Mouse (Mus musculus) cortical plate, adult 2 months (tissue): ENCODE measurements around the gene Usp17le. TPM values are rescaled to one million over a fixed set of nuclear protein-coding genes. Genes with fewer than 3 reads are reported as not detected.
"Not testable (repeated sequence)": the region's sequence is repeated elsewhere in the genome, so short reads cannot be mapped to it uniquely, and the experiment has no call there.

ENCODE experiments used
- H3K27ac ChIP-seq: fragments of 200-500 bp; 2 replicates; pipeline ENCODE4 v1.5.1; 2012; ENCODE audit warnings: low read length, control low read depth, inconsistent platforms; ENCODE audit not compliant: insufficient read depth
- H3K4me1 ChIP-seq: fragments of 200-500 bp; 2 replicates; pipeline ENCODE4 v1.6.1; 2011; ENCODE audit warnings: low read length; ENCODE audit not compliant: control insufficient read depth, insufficient read depth
- H3K4me3 ChIP-seq: fragments of 200-500 bp; 2 replicates; pipeline ENCODE4 v1.5.1; 2011; ENCODE audit warnings: mild to moderate bottlenecking, low read length, control low read depth; ENCODE audit not compliant: insufficient read depth
- CTCF ChIP-seq: fragments of 200-500 bp; IDR thresholded peaks from 2 replicates; pipeline ENCODE4 v1.5.1; 2011; ENCODE audit warnings: mild to moderate bottlenecking, control low read depth, low read length; ENCODE audit not compliant: insufficient read depth; ENCODE audit errors: extremely low read depth
- POLR2A ChIP-seq: fragments of 200-500 bp; IDR thresholded peaks from 2 replicates; pipeline ENCODE4 v1.6.1; 2011; ENCODE audit warnings: mild to moderate bottlenecking, low read length, control low read depth; ENCODE audit not compliant: insufficient read depth; ENCODE audit errors: extremely low read depth
- polyA plus RNA-seq: library from polyadenylated mRNA; depleted of rRNA; stranded (reverse); fragments of >200 nt; gene quantifications from 2 replicates; pipeline ENCODE4 v1.2.3, GENCODE M21; 2012; rRNA removed

Gene Usp17le
- polyA plus RNA-seq, result not detected in 2 replicates

GRCm38 (mm10) chr7:104777370-104777769 lies at the start of gene Usp17le:
Gene Usp17le (minus strand): TSS chr7:104777470.
- H3K27ac ChIP-seq, H3K4me3 ChIP-seq, H3K4me1 ChIP-seq: not testable (repeated sequence)

DNA sequence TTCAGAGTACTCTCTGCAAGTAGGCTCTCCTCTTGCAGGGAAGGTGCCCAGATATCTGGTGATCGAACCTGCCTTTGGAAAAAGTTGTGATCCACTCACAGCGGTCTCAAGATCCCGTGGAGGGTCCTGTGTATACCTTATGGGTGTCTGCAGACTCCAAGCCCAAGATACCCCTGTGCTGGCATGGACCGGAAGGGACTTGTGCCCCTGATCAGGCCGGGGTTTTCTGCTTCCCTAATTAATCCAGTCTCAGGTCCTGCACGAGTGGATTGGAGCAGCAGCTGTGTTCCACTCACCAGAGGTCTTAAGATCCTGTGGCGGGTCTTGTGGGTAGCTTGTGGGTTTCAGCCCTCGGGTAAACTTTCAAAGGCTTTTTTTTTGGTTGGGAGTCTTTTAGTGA lies 33.1 kb upstream of the Usp17le start:
- not testable (repeated sequence) for H3K4me1 ChIP-seq, H3K27ac ChIP-seq, H3K4me3 ChIP-seq

DNA sequence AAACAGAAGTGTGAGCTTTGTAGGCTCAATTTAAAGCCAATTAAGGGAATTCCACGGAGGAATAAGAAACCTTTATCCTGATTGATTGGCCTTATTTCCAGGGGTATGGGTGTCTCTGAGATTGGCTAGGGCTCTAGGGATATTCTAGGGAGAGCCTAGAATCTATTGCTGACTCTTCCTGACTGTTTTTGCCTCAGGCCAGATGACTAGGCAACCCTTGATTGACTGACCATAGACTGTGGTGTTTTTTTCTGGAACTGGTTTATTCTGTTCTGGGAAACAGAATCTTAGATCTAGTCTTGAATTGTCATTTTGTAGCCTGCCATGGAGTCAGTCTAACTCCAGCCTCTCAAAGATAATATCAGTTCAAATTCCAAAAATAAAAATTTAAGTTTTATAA lies 13.5 kb upstream of the Usp17le start:
- Histone ChIP-seq H3K4me3 (no peak overlapping the region), H3K27ac (no peak overlapping the region), H3K4me1 (no peaks in the 10 kb centered on the region)
- no peak for TF ChIP-seq POLR2A
- no peak for TF ChIP-seq CTCF

Other genes starting within 250 kb of the Usp17le start
- gene Olfr651, start 227.3 kb downstream of the Usp17le start, polyA plus RNA-seq, result not detected in 2 replicates
- gene Olfr652, start 216.6 kb downstream of the Usp17le start, polyA plus RNA-seq, result not detected in 2 replicates
- not detected in 2 replicates for gene Olfr653, start 200.2 kb downstream of the Usp17le start, polyA plus RNA-seq
- gene Olfr654, start 190.4 kb downstream of the Usp17le start, polyA plus RNA-seq, result not detected in 2 replicates
- gene Olfr655, start 175.7 kb downstream of the Usp17le start, polyA plus RNA-seq, result not detected in 2 replicates
- not detected in 2 replicates for gene Olfr656, start 163.5 kb downstream of the Usp17le start, polyA plus RNA-seq
- not detected in 2 replicates for gene Olfr657, start 152.7 kb downstream of the Usp17le start, polyA plus RNA-seq
- 0.04 TPM in 2 replicates for gene Olfr658, start 130.2 kb downstream of the Usp17le start, polyA plus RNA-seq
- gene Olfr659, start 110.7 kb downstream of the Usp17le start, polyA plus RNA-seq, result not detected in 2 replicates
- gene Olfr661, start 91.0 kb downstream of the Usp17le start, polyA plus RNA-seq, result not detected in 2 replicates
- not detected in 2 replicates for gene Usp17lb, start 65.1 kb upstream of the Usp17le start, polyA plus RNA-seq
- gene Usp17la, start 79.5 kb upstream of the Usp17le start, polyA plus RNA-seq, result not detected in 2 replicates
- gene Olfr665, start 100.6 kb upstream of the Usp17le start, polyA plus RNA-seq, result not detected in 2 replicates
- gene Olfr666, start 118.5 kb upstream of the Usp17le start, polyA plus RNA-seq, result not detected in 2 replicates
- gene Olfr667, start 144.0 kb upstream of the Usp17le start, polyA plus RNA-seq, result not detected in 2 replicates
- gene Olfr668, start 150.6 kb upstream of the Usp17le start, polyA plus RNA-seq, result not detected in 2 replicates
- gene Olfr669, start 156.8 kb upstream of the Usp17le start, polyA plus RNA-seq, result not detected in 2 replicates
- not detected in 2 replicates for gene Olfr670, start 185.2 kb upstream of the Usp17le start, polyA plus RNA-seq
- not detected in 2 replicates for gene Olfr671, start 201.7 kb upstream of the Usp17le start, polyA plus RNA-seq
- gene Olfr672, start 224.6 kb upstream of the Usp17le start, polyA plus RNA-seq, result not detected in 2 replicates